Mouse (Mus musculus): Measurements from ENCODE around the gene Hcar2. TPM values are rescaled to one million over a fixed set of nuclear protein-coding genes. Genes with fewer than 3 reads are reported as not detected.

Gene Hcar2
- polyA plus RNA-seq, 1 experiment from 2014 or later = not detected

DNA sequence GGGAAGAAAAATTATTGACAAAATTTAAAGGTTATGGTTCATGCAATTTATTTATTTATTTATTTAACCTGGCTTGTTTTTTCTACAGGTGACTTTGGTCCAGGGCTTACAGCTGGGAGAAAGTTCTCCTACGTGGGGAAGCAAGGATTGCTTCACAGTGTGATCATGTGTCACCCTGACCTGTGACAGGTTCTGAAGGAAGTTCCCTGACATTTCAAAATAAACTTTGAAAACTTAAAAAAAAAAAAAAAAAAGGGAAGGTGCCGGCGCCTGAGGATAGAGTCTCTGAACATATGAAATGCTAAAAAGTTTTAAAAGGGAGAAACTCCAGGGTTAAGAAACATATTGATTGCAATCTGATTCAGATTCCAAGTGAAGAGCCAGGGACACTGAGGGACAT lies 21.1 kb upstream of the Hcar2 start:
- H3K4me3 ChIP-seq = no peak overlapping the region
- H3K27ac ChIP-seq = no peak overlapping the region
- WGBS = 93% methylated on average over 3 of the region's 3 CpGs
- H3K36me3 ChIP-seq (replicated peaks) = no peaks in the 10 kb centered on the region
- no peak overlapping the region for H3K9ac ChIP-seq
- no peak for ATAC-seq (replicated peaks)
- no peaks in the 10 kb centered on the region for H3K9me3 ChIP-seq
- no peaks in the 10 kb centered on the region for H3K4me1 ChIP-seq
- H3K27me3 ChIP-seq (replicated peaks) = no peaks in the 10 kb centered on the region
- H3K4me2 ChIP-seq = no peak overlapping the region

DNA sequence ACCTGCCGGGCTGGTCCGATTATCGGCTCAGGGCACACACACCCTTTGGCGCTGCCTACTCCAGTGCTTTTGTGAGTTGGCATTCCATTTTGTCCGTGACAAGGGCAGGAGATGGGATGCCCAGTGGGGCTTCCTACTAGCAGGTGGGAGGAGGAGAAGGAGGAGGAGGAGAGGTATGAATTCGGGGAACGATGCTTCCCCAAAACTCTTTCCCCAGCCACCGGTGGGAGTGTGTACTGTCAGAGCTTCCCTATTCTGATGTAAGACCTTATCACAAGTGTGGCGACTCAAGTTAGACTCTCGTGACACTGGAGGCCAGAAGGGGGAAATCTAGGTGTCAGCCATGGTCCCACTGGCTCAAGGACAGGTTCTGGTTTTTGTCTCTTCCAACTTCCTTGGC lies 19.0 kb upstream of the Hcar2 start:
- Histone ChIP-seq H3K4me1 (no peaks in the 10 kb centered on the region), H3K4me3 (no peak overlapping the region), H3K9ac (no peak overlapping the region), H3K4me2 (no peak overlapping the region), H3K9me3 (no peaks in the 10 kb centered on the region), H3K27ac (no peak overlapping the region), H3K36me3 (replicated peaks) (no peaks in the 10 kb centered on the region), H3K27me3 (replicated peaks) (no peaks in the 10 kb centered on the region)
- WGBS = 84% methylated on average over 10 of the region's 10 CpGs
- no peak for ATAC-seq (replicated peaks)

DNA sequence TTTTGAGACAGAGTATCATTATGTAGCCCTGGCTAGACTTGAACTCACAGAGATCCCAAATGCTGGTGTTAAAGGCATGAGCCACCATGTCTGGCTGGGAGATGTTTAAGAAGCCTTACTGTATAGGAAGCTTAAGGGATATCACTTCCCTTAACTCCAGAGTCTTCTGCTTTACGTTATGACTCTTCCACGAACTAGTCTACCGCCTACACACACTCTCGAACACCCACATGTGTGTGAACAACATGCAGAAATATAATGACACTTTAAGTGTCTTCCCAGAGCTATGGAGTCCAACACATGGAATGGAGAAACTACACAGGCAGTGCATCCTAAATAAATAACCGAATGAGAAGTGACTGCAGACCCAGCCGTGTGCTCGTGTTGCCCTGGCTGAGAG lies 18.6 kb upstream of the Hcar2 start:
- Histone ChIP-seq H3K27ac (no peak overlapping the region), H3K36me3 (replicated peaks) (no peaks in the 10 kb centered on the region), H3K9me3 (no peaks in the 10 kb centered on the region), H3K4me1 (no peaks in the 10 kb centered on the region), H3K4me2 (no peak overlapping the region), H3K4me3 (no peak overlapping the region), H3K27me3 (replicated peaks) (no peaks in the 10 kb centered on the region), H3K9ac (no peak overlapping the region)
- 78% methylated on average over 7 of the region's 7 CpGs for WGBS
- ATAC-seq (replicated peaks) = no peak

DNA sequence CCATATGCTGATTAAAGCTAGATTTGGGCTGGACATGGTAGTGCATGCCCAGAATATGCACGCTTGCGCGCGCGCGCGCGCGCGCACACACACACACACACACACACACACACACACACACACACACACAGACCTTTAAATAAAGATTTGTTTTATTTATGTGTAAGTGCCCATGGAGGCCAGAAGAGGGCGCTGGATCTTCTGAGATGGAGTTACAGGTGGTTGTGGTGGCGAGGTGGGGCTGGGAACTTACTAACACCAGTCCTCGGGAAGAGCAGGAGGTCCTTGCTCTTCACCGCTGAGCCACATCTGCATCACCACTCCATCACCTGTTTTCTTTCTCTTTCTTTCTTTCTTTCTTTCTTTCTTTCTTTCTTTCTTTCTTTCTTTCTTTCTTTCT lies 15.5 kb upstream of the Hcar2 start:
- Histone ChIP-seq H3K4me2 (no peak overlapping the region), H3K9me3 (no peaks in the 10 kb centered on the region), H3K36me3 (replicated peaks) (no peaks in the 10 kb centered on the region), H3K27me3 (replicated peaks) (no peaks in the 10 kb centered on the region), H3K4me1 (no peaks in the 10 kb centered on the region), H3K9ac (no peak overlapping the region), H3K27ac (no peak overlapping the region), H3K4me3 (no peak overlapping the region)
- 83% methylated on average over 14 of the region's 14 CpGs for WGBS
- no peak for ATAC-seq (replicated peaks)

DNA sequence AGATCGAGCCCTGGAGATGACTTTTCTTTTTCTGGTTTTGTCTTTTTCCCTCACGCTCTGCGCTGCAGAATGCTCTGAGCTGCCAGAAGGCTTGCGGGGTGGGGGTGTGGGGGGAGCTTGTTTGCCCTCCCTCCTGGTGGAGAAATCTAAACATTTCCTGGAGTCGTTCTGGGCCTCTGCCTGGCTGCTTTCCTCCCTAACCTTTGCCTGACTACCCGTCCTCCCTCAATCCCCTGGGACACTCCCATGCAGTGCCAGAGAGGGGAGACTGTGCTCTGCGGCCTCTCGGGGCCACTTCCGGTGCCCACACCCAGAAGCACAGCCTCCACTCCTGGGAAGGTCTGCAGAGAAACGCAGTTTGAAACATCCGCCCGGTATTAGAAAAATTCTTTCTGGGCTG lies 14.6 kb upstream of the Hcar2 start, which contains the start of gene Hcar1:
Gene Hcar1 (minus strand): TSS at position 93 of the 400 bp plus-strand sequence.
- WGBS = 72% methylated on average over 12 of the region's 12 CpGs
- Histone ChIP-seq H3K4me3 (no peak within 1 kb of the TSS), H3K4me1 (no peaks in the 10 kb centered on the region), H3K27me3 (replicated peaks) (no peaks in the 10 kb centered on the region), H3K9me3 (no peaks in the 10 kb centered on the region), H3K9ac (no peak within 1 kb of the TSS), H3K4me2 (no peak within 1 kb of the TSS), H3K27ac (no peak within 1 kb of the TSS), H3K36me3 (replicated peaks) (no peaks in the 10 kb centered on the region)
- ATAC-seq (replicated peaks) = no peak

DNA sequence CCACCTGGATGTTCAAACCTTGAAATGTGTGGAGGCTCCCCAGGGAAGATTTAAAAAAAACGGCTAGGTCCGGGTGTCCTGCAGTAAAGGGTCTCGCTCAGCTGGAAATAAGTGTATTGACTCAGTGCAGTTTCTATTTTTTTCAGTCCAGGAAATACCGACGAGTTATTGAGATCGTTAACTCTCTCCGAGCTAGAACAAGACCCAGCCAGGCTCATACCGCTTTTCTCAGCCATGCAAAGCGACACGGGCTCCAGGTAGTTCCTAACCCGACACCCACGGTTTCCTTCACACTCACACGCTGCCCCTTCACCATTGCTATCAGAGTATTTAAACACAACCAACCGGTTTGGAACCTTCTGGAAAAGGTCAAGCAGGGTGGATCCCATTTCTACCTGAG lies 12.8 kb upstream of the Hcar2 start:
- no peaks in the 10 kb centered on the region for H3K36me3 ChIP-seq (replicated peaks)
- H3K4me2 ChIP-seq = no peak overlapping the region
- WGBS = 69% methylated on average over 14 of the region's 14 CpGs
- H3K4me3 ChIP-seq = no peak overlapping the region
- no peak overlapping the region for H3K27ac ChIP-seq
- no peaks in the 10 kb centered on the region for H3K9me3 ChIP-seq
- no peaks in the 10 kb centered on the region for H3K27me3 ChIP-seq (replicated peaks)
- H3K9ac ChIP-seq = no peak overlapping the region
- no peak for ATAC-seq (replicated peaks)
- no peaks in the 10 kb centered on the region for H3K4me1 ChIP-seq

DNA sequence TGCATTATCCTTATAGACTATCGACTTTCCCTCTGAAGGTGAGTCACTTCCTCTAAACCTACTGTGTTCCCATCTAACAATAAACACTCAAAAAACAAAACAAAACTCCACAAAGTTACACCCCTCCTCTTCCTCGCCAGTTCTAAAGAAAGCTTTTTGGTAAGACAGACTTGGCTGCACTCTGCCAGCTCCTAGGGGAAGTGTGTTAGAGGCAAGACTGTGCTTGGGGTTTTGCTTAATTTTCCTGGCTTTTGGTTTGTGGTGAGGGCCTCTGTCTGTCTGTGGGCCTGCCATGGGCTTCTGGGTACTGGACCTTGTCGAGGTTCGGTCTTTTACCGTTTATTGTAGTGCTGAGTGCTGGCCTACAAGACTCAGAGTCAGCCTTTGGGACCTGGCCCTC lies 8.9 kb upstream of the Hcar2 start:
- no peak overlapping the region for H3K4me3 ChIP-seq
- WGBS = 90% methylated on average over 5 of the region's 5 CpGs
- H3K27ac ChIP-seq = no peak overlapping the region
- no peak for ATAC-seq (replicated peaks)
- no peaks in the 10 kb centered on the region for H3K36me3 ChIP-seq (replicated peaks)
- H3K9ac ChIP-seq = no peak overlapping the region
- no peaks in the 10 kb centered on the region for H3K4me1 ChIP-seq
- H3K9me3 ChIP-seq = no peaks in the 10 kb centered on the region
- no peak overlapping the region for H3K4me2 ChIP-seq
- H3K27me3 ChIP-seq (replicated peaks) = no peaks in the 10 kb centered on the region

DNA sequence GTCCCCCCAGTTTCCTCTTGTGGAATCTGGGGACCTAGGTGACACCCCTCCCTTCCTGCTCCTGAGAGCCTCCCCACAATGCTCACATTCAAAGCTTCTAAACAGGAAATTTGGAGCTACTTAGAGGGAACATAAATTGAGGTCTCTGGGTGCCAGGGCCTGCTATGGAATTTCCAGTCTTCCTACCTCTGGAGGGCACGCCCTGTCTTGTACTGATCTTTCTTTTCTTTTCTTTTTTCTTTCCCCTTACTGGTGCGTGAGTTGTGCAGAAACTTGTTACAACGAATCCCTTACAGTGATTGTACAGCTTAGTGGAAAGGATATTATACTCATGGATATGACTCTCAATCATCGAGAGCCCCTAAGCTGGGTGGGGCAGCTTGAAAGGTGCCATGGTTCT lies 4.3 kb upstream of the Hcar2 start:
- Histone ChIP-seq H3K4me2 (no peak overlapping the region), H3K27ac (no peak overlapping the region), H3K4me3 (no peak overlapping the region), H3K9me3 (no peaks in the 10 kb centered on the region), H3K4me1 (no peaks in the 10 kb centered on the region), H3K36me3 (replicated peaks) (no peaks in the 10 kb centered on the region), H3K9ac (no peak overlapping the region), H3K27me3 (replicated peaks) (no peaks in the 10 kb centered on the region)
- ATAC-seq (replicated peaks) = no peak
- 88% methylated on average over 4 of the region's 4 CpGs for WGBS

DNA sequence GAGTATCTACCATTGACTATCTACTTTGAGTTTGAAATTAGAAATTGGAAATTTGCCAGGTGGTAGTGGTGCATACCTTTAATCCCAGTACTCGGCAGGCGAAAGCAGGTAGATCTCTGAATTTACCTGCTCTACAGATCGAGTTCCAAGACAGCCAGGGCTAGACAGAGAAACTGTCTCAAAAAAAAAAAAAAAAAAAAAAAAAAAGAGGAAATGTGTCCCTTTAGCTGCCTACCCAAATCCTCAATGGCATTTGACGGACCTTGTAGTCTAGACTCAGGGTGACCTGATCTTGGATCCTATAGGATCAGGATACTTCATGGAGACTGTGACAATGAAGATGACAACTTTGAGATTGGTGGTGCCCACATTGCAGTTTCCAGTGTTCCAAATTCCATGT lies 1.2 kb upstream of the Hcar2 start:
- no peak for ATAC-seq (replicated peaks)

DNA sequence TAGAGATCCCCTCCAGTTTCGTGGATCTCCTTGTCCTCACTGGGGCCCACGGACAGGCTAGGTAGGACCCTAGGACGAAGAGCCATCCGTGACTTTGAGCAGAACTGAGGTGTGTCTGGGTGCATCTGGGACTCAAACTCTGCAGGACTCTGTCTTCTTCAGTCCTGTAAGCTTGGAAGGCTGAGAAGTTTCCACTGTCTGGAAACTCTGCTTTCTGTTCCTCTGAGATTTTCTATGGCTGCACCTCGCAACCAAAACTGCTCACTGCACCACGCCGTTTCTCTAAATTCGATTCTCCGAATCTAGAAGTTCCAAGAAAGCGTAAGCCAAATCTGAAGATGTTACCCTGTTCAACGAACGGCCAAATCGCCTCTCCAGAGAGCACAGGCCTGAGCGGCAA lies 1.4 kb downstream of the Hcar2 start:
- no peaks in the 10 kb centered on the region for H3K36me3 ChIP-seq (replicated peaks)
- H3K9ac ChIP-seq = no peak overlapping the region
- no peaks in the 10 kb centered on the region for H3K9me3 ChIP-seq
- no peak for ATAC-seq (replicated peaks)
- H3K27me3 ChIP-seq (replicated peaks) = no peaks in the 10 kb centered on the region
- WGBS = 92% methylated on average over 14 of the region's 14 CpGs
- H3K4me3 ChIP-seq = no peak overlapping the region
- H3K4me2 ChIP-seq = no peak overlapping the region
- no peak overlapping the region for H3K27ac ChIP-seq
- no peaks in the 10 kb centered on the region for H3K4me1 ChIP-seq

More for the DNA sequence above, 1.2 kb upstream of the Hcar2 start:
- Histone ChIP-seq H3K9me3 (no peaks in the 10 kb centered on the region), H3K27me3 (replicated peaks) (no peaks in the 10 kb centered on the region), H3K27ac (no peak overlapping the region), H3K4me1 (no peaks in the 10 kb centered on the region), H3K36me3 (replicated peaks) (no peaks in the 10 kb centered on the region), H3K4me2 (no peak overlapping the region), H3K9ac (no peak overlapping the region), H3K4me3 (no peak overlapping the region)
- WGBS = 86% methylated on average over 4 of the region's 4 CpGs

DNA sequence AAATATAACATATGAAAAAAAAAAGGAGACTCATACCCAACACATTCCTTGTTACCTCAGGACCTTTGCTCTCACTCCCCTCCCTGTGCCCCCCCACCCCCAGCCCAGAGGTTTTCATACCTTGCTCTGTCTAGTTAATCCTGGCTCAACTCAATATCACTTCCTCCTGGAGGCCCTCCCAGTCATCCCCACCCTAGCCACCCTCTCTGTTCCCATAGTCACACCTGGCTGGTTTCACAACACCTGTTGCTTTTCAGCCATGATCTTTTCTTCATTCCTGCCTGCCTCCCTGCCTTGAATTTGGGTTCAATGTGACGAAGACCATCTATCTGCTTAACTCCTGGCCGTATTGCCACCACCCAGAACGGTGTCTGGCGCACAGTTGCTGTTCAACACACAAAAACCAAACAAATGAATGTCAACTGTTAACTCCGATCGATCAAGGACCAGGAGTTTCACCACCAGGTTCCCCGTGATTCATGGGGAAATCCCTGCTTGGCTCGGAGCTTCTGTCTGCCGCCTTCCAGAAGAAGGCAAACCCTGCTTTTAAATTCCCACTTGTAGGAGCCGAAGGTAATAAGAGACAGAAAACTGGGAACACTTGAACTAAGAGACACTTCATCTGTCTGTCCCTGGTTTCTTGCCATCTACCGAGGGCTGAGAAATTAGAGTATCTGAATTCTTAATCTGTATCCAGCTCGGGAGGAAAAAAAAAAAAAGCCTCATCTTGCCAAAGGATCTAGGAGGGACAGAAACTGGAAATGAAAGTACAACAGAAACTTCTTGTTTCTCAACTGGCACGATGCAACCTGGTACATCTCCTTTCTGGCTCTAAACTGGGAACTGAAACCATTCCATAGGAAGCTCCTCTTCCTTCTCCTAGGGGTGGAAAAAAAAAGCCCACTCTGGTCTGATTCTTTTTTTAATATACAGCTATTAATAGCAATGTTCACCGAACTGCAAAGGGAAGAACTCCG lies 2.6 kb downstream of the Hcar2 start:
- H3K27me3 ChIP-seq (replicated peaks) = no peaks in the 10 kb centered on the region
- H3K9ac ChIP-seq = no peak overlapping the region
- H3K9me3 ChIP-seq = no peaks in the 10 kb centered on the region
- 84% methylated on average over 15 of the region's 15 CpGs for WGBS
- H3K4me1 ChIP-seq = no peaks in the 10 kb centered on the region
- H3K4me3 ChIP-seq = no peak overlapping the region
- H3K27ac ChIP-seq = no peak overlapping the region
- H3K4me2 ChIP-seq = no peak overlapping the region
- ATAC-seq (replicated peaks) = no peak
- no peaks in the 10 kb centered on the region for H3K36me3 ChIP-seq (replicated peaks)

DNA sequence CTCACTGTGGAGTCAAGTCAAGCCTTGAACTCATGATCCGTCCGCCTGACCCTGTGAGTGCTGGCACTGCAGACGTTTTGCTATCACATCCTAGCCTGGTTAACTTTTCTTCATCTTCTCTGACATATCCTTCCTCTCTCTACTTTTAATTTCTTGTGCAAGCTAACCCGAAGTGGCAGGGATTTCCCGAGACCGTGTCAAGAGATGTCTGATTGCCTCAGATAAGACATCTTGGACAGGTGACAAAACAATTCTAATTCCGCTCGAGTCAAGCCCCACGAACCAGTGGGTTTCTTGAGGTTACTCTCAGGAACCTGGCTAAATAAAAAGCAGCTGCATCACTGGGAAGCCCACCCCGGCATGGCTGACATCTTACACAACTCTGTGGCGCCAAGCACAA lies 6.5 kb downstream of the Hcar2 start:
- ATAC-seq (replicated peaks) = no peak
- no peak overlapping the region for H3K9ac ChIP-seq
- no peaks in the 10 kb centered on the region for H3K27me3 ChIP-seq (replicated peaks)
- no peaks in the 10 kb centered on the region for H3K4me1 ChIP-seq
- no peak overlapping the region for H3K4me2 ChIP-seq
- H3K27ac ChIP-seq = no peak overlapping the region
- WGBS = 87% methylated on average over 11 of the region's 11 CpGs
- H3K9me3 ChIP-seq = no peaks in the 10 kb centered on the region
- no peaks in the 10 kb centered on the region for H3K36me3 ChIP-seq (replicated peaks)
- H3K4me3 ChIP-seq = no peak overlapping the region

DNA sequence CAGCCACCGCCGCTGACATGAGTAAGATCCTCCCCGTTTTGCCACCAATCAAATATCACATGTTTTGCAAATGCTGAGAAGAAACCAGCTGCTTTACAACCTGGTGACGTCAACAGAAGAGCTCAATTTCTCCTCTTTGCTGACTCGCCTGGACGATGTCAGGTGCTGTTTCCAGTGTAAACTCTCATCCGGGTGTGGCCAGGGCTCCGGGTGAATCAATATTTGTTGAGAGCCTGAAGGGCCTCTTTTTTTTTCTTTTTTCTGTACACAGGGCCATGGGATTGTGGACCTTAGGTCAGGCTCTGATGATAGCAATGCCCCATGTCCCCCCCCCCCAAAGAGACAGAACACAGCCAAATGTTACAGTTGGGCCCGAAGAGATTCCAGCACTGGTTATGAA lies 10.8 kb downstream of the Hcar2 start:
- no peaks in the 10 kb centered on the region for H3K4me1 ChIP-seq
- H3K4me2 ChIP-seq = no peak overlapping the region
- no peak overlapping the region for H3K27ac ChIP-seq
- no peak overlapping the region for H3K4me3 ChIP-seq
- no peaks in the 10 kb centered on the region for H3K27me3 ChIP-seq (replicated peaks)
- no peak for ATAC-seq (replicated peaks)
- H3K9me3 ChIP-seq = no peaks in the 10 kb centered on the region
- H3K9ac ChIP-seq = no peak overlapping the region
- WGBS = 87% methylated on average over 9 of the region's 9 CpGs
- H3K36me3 ChIP-seq (replicated peaks) = no peaks in the 10 kb centered on the region

Measured in midbrain, embryonic 15.5 days (tissue).